Mouse (Mus musculus) embryonic fibroblast, embryonic 13.5 days (primary cell): ENCODE data around the gene Fer1l5.

Experiments used
- CTCF ChIP-seq: IDR thresholded peaks from 2 replicates; pipeline ENCODE4 v1.5.1; 2011; ENCODE audit warnings: mild to moderate bottlenecking, control low read depth, low read length, moderate library complexity, borderline replicate concordance; ENCODE audit not compliant: insufficient read depth
- POLR2A ChIP-seq: IDR thresholded peaks from 2 replicates; pipeline ENCODE4 v1.6.1; 2011; ENCODE audit warnings: low read depth, mild to moderate bottlenecking, control low read depth, low read length, moderate library complexity

GRCm38 (mm10) chr1:36332955-36333887, 38.9 kb upstream of the Fer1l5 start:
- no peak for TF ChIP-seq CTCF
- no peak for TF ChIP-seq POLR2A
